Mouse (Mus musculus) neural tube, embryonic 13.5 days (tissue): ENCODE measurements around the gene Fbxl2. TPM values are rescaled to one million over a fixed set of nuclear protein-coding genes. Genes with fewer than 3 reads are reported as not detected.
A peak's percentile ranks its signal among the peaks of the same experiment; 100 is the strongest.

Experiments used
- ATAC-seq: fragments of 200-750 bp; cut with Nextera tagmentation; 2 replicates; pipeline ENCODE4 v1.8.0; 2017; ENCODE audit warnings: low read depth, mild to moderate bottlenecking, moderate TSS enrichment, moderate library complexity
- H3K27ac ChIP-seq: fragments of 300-500 bp; sonication (generic); replicated peaks from 2 replicates; pipeline ENCODE4 v1.5.1; 2015; ENCODE audit warnings: moderate library complexity, mild to moderate bottlenecking, inconsistent platforms
- H3K27me3 ChIP-seq: fragments of 300-500 bp; sonication (generic); 2 replicates; pipeline ENCODE4 v1.6.1; 2015; ENCODE audit warnings: mild to moderate bottlenecking, inconsistent platforms
- H3K36me3 ChIP-seq: fragments of 300-500 bp; sonication (generic); 2 replicates; pipeline ENCODE4 v1.6.1; 2015; ENCODE audit warnings: mild to moderate bottlenecking, inconsistent platforms
- H3K4me1 ChIP-seq: fragments of 300-500 bp; sonication (generic); replicated peaks from 2 replicates; pipeline ENCODE4 v1.6.1; 2015; ENCODE audit warnings: inconsistent platforms
- H3K4me2 ChIP-seq: fragments of 300-500 bp; sonication (generic); 2 replicates; pipeline ENCODE4 v1.6.1; 2015; ENCODE audit warnings: inconsistent platforms, mild to moderate bottlenecking, moderate library complexity
- H3K4me3 ChIP-seq: fragments of 300-500 bp; sonication (generic); 2 replicates; pipeline ENCODE4 v1.5.1; 2015; ENCODE audit warnings: mild to moderate bottlenecking, inconsistent platforms
- H3K9ac ChIP-seq: fragments of 300-500 bp; sonication (generic); 2 replicates; pipeline ENCODE4 v1.6.1; 2015; ENCODE audit warnings: moderate library complexity, mild to moderate bottlenecking, inconsistent platforms
- H3K9me3 ChIP-seq: fragments of 300-500 bp; sonication (generic); 2 replicates; pipeline ENCODE4 v1.6.1; 2016; ENCODE audit warnings: inconsistent platforms
- WGBS: fragments of 180-500 bp; shearing (Covaris S2); methylation state at CpG from one replicate; pipeline ENCODE4 v1.1.7; 2015; 5-methylcytosine and 5-hydroxymethylcytosine counted together
- polyA plus RNA-seq: library from polyadenylated mRNA; unstranded; fragments of >200 nt; fragmentation: Nextera tagmentation; extraction: Ambion mirVana; gene quantifications from 2 replicates; pipeline ENCODE4 v1.2.1, GENCODE M21; 2015

Fbxl2 gene
- polyA plus RNA-seq, 1 experiment from 2014 or later = 24.2 TPM

GRCm38 (mm10) chr9:114050778-114051177 lies 4.8 kb upstream of the Fbxl2 start:
- no peak for ATAC-seq
- Histone ChIP-seq H3K4me3 (no peak overlapping the region), H3K27me3 (peaks cover 10% of the 10 kb centered on the region), H3K36me3 (no peaks in the 10 kb centered on the region), H3K4me2 (no peak overlapping the region), H3K9me3 (no peaks in the 10 kb centered on the region), H3K27ac (no peak overlapping the region), H3K4me1 (no peaks in the 10 kb centered on the region), H3K9ac (no peak overlapping the region)
- WGBS = 93% methylated on average over 16 of the region's 16 CpGs

GRCm38 (mm10) chr9:114050106-114050505 lies 4.1 kb upstream of the Fbxl2 start:
- H3K9me3 ChIP-seq = no peaks in the 10 kb centered on the region
- no peak overlapping the region for H3K4me3 ChIP-seq
- no peaks in the 10 kb centered on the region for H3K36me3 ChIP-seq
- ATAC-seq = no peak
- 0 out of 2 replicates have a peak, but pooled peaks cover 3% of the 10 kb centered on the region for H3K27me3 ChIP-seq
- H3K4me1 ChIP-seq = no peaks in the 10 kb centered on the region
- no peak overlapping the region for H3K9ac ChIP-seq
- H3K4me2 ChIP-seq = no peak overlapping the region
- WGBS = 88% methylated on average over 7 of the region's 7 CpGs
- H3K27ac ChIP-seq = no peak overlapping the region

- no peak overlapping the region for H3K4me3 ChIP-seq
- no peak overlapping the region for H3K27ac ChIP-seq
- H3K27me3 ChIP-seq = no peaks in the 10 kb centered on the region
- no peak overlapping the region for H3K9ac ChIP-seq
- no peaks in the 10 kb centered on the region for H3K36me3 ChIP-seq
- WGBS = 90% methylated on average over 7 of the region's 7 CpGs
- no peaks in the 10 kb centered on the region for H3K9me3 ChIP-seq
- no peak overlapping the region for H3K4me2 ChIP-seq
- no peak for ATAC-seq
- no peaks in the 10 kb centered on the region for H3K4me1 ChIP-seq
Observed at GRCm38 (mm10) chr9:114046676-114047075, 685 bp upstream of the Fbxl2 start.

- Histone ChIP-seq H3K4me3 (no peak overlapping the region), H3K27me3 (no peaks in the 10 kb centered on the region), H3K36me3 (no peaks in the 10 kb centered on the region), H3K9ac (no peak overlapping the region), H3K4me1 (no peaks in the 10 kb centered on the region), H3K4me2 (no peak overlapping the region), H3K9me3 (no peaks in the 10 kb centered on the region), H3K27ac (no peak overlapping the region)
- ATAC-seq = no peak
- 56% methylated on average over 3 of the region's 3 CpGs for WGBS
Observed at GRCm38 (mm10) chr9:114044446-114044845, 1.5 kb downstream of the Fbxl2 start.

GRCm38 (mm10) chr9:114042490-114042889 lies 3.5 kb downstream of the Fbxl2 start:
- no peak overlapping the region for H3K4me2 ChIP-seq
- no peak overlapping the region for H3K4me3 ChIP-seq
- no peaks in the 10 kb centered on the region for H3K36me3 ChIP-seq
- H3K9ac ChIP-seq = no peak overlapping the region
- H3K4me1 ChIP-seq = no peaks in the 10 kb centered on the region
- WGBS = 36% methylated on average over 6 of the region's 6 CpGs
- H3K9me3 ChIP-seq = no peaks in the 10 kb centered on the region
- H3K27me3 ChIP-seq = no peaks in the 10 kb centered on the region
- 0 out of 2 replicates have a peak overlapping the region, but pooled peaks have one; percentile 11 for H3K27ac ChIP-seq
- peak; percentile 50; the same call in 1 of the 2 replicates for ATAC-seq

GRCm38 (mm10) chr9:114040945-114041344 lies 5.0 kb downstream of the Fbxl2 start:
- no peak overlapping the region for H3K4me2 ChIP-seq
- no peak overlapping the region for H3K4me3 ChIP-seq
- no peaks in the 10 kb centered on the region for H3K9me3 ChIP-seq
- 77% methylated on average over 4 of the region's 4 CpGs for WGBS
- H3K27me3 ChIP-seq = no peaks in the 10 kb centered on the region
- no peak for ATAC-seq
- no peak overlapping the region for H3K9ac ChIP-seq
- no peaks in the 10 kb centered on the region for H3K36me3 ChIP-seq
- no peak overlapping the region for H3K27ac ChIP-seq
- H3K4me1 ChIP-seq = no peaks in the 10 kb centered on the region

- peak; percentile 97 for ATAC-seq
- Histone ChIP-seq H3K4me2 (peak overlapping the region; percentile 81), H3K9me3 (no peaks in the 10 kb centered on the region), H3K36me3 (no peaks in the 10 kb centered on the region), H3K4me3 (peak overlapping the region; percentile 78), H3K27ac (peak overlapping the region; percentile 85), H3K27me3 (no peaks in the 10 kb centered on the region), H3K4me1 (peaks cover 13% of the 10 kb centered on the region), H3K9ac (peak overlapping the region; percentile 81)
- under 1% methylated on average over 50 of the region's 52 CpGs for WGBS
Observed at GRCm38 (mm10) chr9:114026261-114026934, 19.6 kb downstream of the Fbxl2 start.

- Histone ChIP-seq H3K36me3 (no peaks in the 10 kb centered on the region), H3K27ac (peak overlapping the region; percentile 85), H3K4me3 (peak overlapping the region; percentile 78), H3K4me1 (peaks cover 13% of the 10 kb centered on the region), H3K9ac (peak overlapping the region; percentile 81), H3K27me3 (no peaks in the 10 kb centered on the region), H3K9me3 (no peaks in the 10 kb centered on the region), H3K4me2 (peak overlapping the region; percentile 81)
- 9% methylated on average over 8 of the region's 8 CpGs for WGBS
- no peak for ATAC-seq
Observed at GRCm38 (mm10) chr9:114025846-114026245, 20.1 kb downstream of the Fbxl2 start.

- H3K27ac ChIP-seq = no peak overlapping the region; the same call in 1 of the 2 replicates
- H3K9me3 ChIP-seq = no peaks in the 10 kb centered on the region
- H3K4me2 ChIP-seq = peak overlapping the region; percentile 81
- no peaks in the 10 kb centered on the region for H3K36me3 ChIP-seq
- H3K9ac ChIP-seq = peak overlapping the region; percentile 81; the same call in 1 of the 2 replicates
- peaks cover 13% of the 10 kb centered on the region for H3K4me1 ChIP-seq
- 46% methylated on average over 9 of the region's 9 CpGs for WGBS
- H3K4me3 ChIP-seq = peak overlapping the region; percentile 78
- no peak for ATAC-seq
- H3K27me3 ChIP-seq = no peaks in the 10 kb centered on the region
Observed at GRCm38 (mm10) chr9:114025182-114025581, 20.8 kb downstream of the Fbxl2 start.

- 65% methylated on average over 4 of the region's 4 CpGs for WGBS
- no peak overlapping the region for H3K9ac ChIP-seq
- ATAC-seq = no peak
Observed at GRCm38 (mm10) chr9:114022141-114022540, 23.9 kb downstream of the Fbxl2 start.

GRCm38 (mm10) chr9:114019012-114019762 lies 26.8 kb downstream of the Fbxl2 start:
- Histone ChIP-seq H3K36me3 (0 out of 2 replicates have a peak, but pooled peaks cover 7% of the 10 kb centered on the region), H3K4me2 (no peak overlapping the region), H3K9me3 (no peaks in the 10 kb centered on the region), H3K27ac (no peak overlapping the region), H3K4me1 (no peaks in the 10 kb centered on the region), H3K4me3 (no peak overlapping the region), H3K27me3 (no peaks in the 10 kb centered on the region), H3K9ac (no peak overlapping the region)
- no peak for ATAC-seq
- 87% methylated on average over 7 of the region's 7 CpGs for WGBS

More at GRCm38 (mm10) chr9:114022141-114022540, 23.9 kb downstream of the Fbxl2 start:
- no peak overlapping the region for H3K4me3 ChIP-seq
- H3K4me1 ChIP-seq = peaks cover 13% of the 10 kb centered on the region
- no peaks in the 10 kb centered on the region for H3K9me3 ChIP-seq
- no peaks in the 10 kb centered on the region for H3K27me3 ChIP-seq
- no peak overlapping the region for H3K27ac ChIP-seq
- H3K36me3 ChIP-seq = no peaks in the 10 kb centered on the region
- no peak overlapping the region for H3K4me2 ChIP-seq

- 72% methylated on average over 4 of the region's 4 CpGs for WGBS
- H3K27me3 ChIP-seq = no peaks in the 10 kb centered on the region
- H3K4me1 ChIP-seq = no peaks in the 10 kb centered on the region
- no peak overlapping the region for H3K27ac ChIP-seq
- H3K9me3 ChIP-seq = no peaks in the 10 kb centered on the region
- no peak for ATAC-seq
- H3K9ac ChIP-seq = no peak overlapping the region
- no peak overlapping the region for H3K4me3 ChIP-seq
- H3K36me3 ChIP-seq = peaks cover 11% of the 10 kb centered on the region; the same call in 1 of the 2 replicates
- H3K4me2 ChIP-seq = no peak overlapping the region
Observed at GRCm38 (mm10) chr9:114016402-114016801, 29.6 kb downstream of the Fbxl2 start.
